Mouse (Mus musculus): ENCODE measurements around the gene Lrrc1. TPM values are rescaled to one million over a fixed set of nuclear protein-coding genes. Genes with fewer than 3 reads are reported as not detected.
A peak's percentile ranks its signal among the peaks of the same experiment; 100 is the strongest.

Lrrc1 gene
- total and polyA plus RNA-seq, 2 experiments from 2014 or later: 4.6 to 38.6 TPM

DNA sequence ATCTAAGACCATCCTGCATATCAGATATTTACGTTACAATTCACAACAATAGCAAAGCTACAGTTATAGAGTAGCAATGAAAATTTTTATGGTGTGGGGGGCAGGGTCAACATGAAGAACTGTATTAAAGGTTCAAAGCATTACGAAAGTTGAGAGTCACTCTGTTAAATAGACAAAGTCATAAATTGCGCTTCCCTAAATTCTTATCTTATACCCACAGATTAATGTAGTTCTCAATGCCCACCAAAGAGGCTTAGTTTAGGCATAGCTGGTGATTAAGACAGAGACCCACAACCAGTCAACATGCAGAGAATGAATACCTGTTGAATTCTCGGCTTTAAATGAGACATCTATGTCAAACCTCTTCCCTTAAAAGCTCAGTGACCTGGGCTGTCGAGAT lies 144.9 kb downstream of the Lrrc1 start:
- no peak overlapping the region for H3K4me2 ChIP-seq (ENCODE audit: low read depth, low read length, poor library complexity, severe bottlenecking)
- no peaks in the 10 kb centered on the region for H3K9me3 ChIP-seq (ENCODE audit: low read length)
- TF ChIP-seq CTCF (IDR thresholded peaks at IDR 0.05): no peak
- no peaks in the 10 kb centered on the region for H3K36me3 ChIP-seq (ENCODE audit: insufficient read depth, low read length)
- WGBS: 86% methylated on average over 5 of the region's 5 CpGs
- H3K4me3 ChIP-seq (ENCODE audit: low read depth, low read length): no peak overlapping the region
- H3K27me3 ChIP-seq (ENCODE audit: insufficient read depth, low read length): no peaks in the 10 kb centered on the region
- no peak for DNase-seq (ENCODE audit: low spot score)
- no peak for ATAC-seq (ENCODE audit: low FRiP score)
- H3K27ac ChIP-seq (ENCODE audit: low read depth, low read length): no peak overlapping the region
- H3K4me1 ChIP-seq (ENCODE audit: insufficient read depth, low read length): peaks cover 5% of the 10 kb centered on the region; the same call in 1 of the 2 replicates
- no peak overlapping the region for H3K9ac ChIP-seq (replicated peaks; ENCODE audit: low read length, poor library complexity, severe bottlenecking)

DNA sequence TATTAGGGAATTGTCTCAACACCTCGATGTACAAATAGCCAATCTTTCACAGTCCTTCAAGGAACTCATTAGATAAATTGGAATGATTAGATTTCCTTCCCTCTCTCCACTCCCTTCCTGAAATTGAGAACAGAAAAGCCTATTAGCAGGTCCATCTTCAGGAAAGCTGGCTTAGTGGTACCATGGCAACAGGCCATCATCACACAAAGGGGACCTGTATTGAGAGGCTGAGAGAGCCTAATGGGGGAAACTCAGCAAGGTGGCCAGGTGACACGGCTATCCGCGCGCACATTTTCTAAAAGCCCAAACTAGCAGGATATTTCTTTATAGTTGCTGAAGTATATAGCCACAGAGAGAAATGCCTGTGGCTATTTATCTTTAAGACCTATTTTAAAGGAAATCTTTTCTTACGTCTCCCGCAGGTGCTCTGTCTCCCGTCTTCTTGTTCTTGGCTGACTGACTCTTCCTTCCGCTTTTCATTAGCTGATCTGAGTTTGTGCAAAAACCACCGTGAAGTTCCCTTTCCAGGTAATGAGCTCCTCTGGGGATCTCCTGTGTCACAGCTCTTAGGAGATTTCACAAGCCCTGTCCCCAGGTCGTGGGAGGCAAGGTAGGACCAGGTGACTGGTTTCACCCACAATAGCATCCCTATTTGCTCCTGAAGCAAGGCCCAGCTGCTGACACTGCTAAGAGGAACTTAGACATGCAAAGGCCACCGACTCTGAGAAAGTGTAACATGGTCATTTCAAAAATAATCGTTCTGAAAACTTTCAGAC lies 145.6 kb downstream of the Lrrc1 start:
- Histone ChIP-seq H3K9me3 (ENCODE audit: low read length) (no peaks in the 10 kb centered on the region), H3K4me2 (ENCODE audit: low read depth, low read length, poor library complexity, severe bottlenecking) (no peak overlapping the region), H3K4me1 (ENCODE audit: insufficient read depth, low read length) (peaks cover 5% of the 10 kb centered on the region; the same call in 1 of the 2 replicates), H3K36me3 (ENCODE audit: insufficient read depth, low read length) (no peaks in the 10 kb centered on the region), H3K4me3 (ENCODE audit: low read depth, low read length) (no peak overlapping the region), H3K27ac (ENCODE audit: low read depth, low read length) (no peak overlapping the region), H3K27me3 (ENCODE audit: insufficient read depth, low read length) (no peaks in the 10 kb centered on the region), H3K9ac (replicated peaks; ENCODE audit: low read length, poor library complexity, severe bottlenecking) (no peak overlapping the region)
- ATAC-seq (ENCODE audit: low FRiP score) (peak; percentile 62; the same call in 1 of the 2 replicates), DNase-seq (ENCODE audit: low spot score) (peak; percentile 41)
- 36% methylated on average over 13 of the region's 13 CpGs for WGBS
- no peak for TF ChIP-seq CTCF (IDR thresholded peaks at IDR 0.05)

DNA sequence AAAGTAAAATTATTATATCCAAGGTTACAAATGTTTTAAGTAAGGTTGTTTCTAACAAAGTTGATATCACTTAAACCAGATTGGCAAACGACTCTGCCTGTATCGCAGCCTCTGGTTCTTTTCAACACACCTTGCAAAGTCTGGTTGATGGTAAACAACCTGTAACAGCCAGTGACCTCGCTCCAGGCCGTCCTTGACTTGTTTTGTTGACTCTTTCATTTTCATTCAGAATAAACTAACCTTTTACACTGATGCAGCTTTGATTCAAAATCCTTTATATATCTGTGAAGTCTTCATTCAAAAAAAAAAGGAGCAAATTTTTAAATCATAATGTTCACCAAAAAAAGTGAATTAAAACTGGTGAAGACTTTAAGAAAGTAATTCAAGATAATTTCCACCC lies 147.6 kb downstream of the Lrrc1 start:
- 67% methylated on average over 4 of the region's 4 CpGs for WGBS
- no peak for TF ChIP-seq CTCF (IDR thresholded peaks at IDR 0.05)
- Histone ChIP-seq H3K9ac (replicated peaks; ENCODE audit: low read length, poor library complexity, severe bottlenecking) (no peak overlapping the region), H3K27ac (ENCODE audit: low read depth, low read length) (no peak overlapping the region), H3K4me2 (ENCODE audit: low read depth, low read length, poor library complexity, severe bottlenecking) (no peak overlapping the region), H3K4me1 (ENCODE audit: insufficient read depth, low read length) (peaks cover 5% of the 10 kb centered on the region; the same call in 1 of the 2 replicates), H3K36me3 (ENCODE audit: insufficient read depth, low read length) (no peaks in the 10 kb centered on the region), H3K9me3 (ENCODE audit: low read length) (no peaks in the 10 kb centered on the region), H3K27me3 (ENCODE audit: insufficient read depth, low read length) (no peaks in the 10 kb centered on the region), H3K4me3 (ENCODE audit: low read depth, low read length) (no peak overlapping the region)
- DNase-seq (ENCODE audit: low spot score) (no peak), ATAC-seq (ENCODE audit: low FRiP score) (no peak)

DNA sequence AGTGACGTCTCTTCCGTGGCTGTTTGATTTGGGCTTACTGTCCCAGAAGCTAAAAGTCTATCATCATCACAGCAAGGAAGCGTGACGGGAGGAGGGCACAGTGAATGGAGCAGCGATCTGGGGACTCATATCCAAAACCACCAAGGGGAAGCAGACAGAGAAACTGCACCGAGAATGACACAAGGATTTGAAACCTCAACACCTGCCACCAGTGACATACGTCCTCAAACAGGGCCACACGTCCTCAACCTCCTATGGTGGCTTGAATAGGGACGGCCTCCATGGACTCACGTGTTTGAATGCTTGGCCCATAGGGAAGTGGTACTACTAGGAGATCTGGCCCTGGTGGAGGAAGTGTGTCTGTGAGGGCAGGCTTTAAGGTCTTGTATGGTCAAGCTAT lies 153.4 kb downstream of the Lrrc1 start:
- H3K4me3 ChIP-seq (ENCODE audit: low read depth, low read length): no peak overlapping the region
- H3K9ac ChIP-seq (replicated peaks; ENCODE audit: low read length, poor library complexity, severe bottlenecking): no peak overlapping the region
- H3K36me3 ChIP-seq (ENCODE audit: insufficient read depth, low read length): no peaks in the 10 kb centered on the region
- 0 out of 2 replicates have a peak, but pooled peaks cover under 1% of the 10 kb centered on the region for H3K4me1 ChIP-seq (ENCODE audit: insufficient read depth, low read length)
- no peak for DNase-seq (ENCODE audit: low spot score)
- ATAC-seq (ENCODE audit: low FRiP score): no peak
- H3K4me2 ChIP-seq (ENCODE audit: low read depth, low read length, poor library complexity, severe bottlenecking): no peak overlapping the region
- 91% methylated on average over 10 of the region's 10 CpGs for WGBS
- no peak for TF ChIP-seq CTCF (IDR thresholded peaks at IDR 0.05)
- no peak overlapping the region for H3K27ac ChIP-seq (ENCODE audit: low read depth, low read length)
- no peaks in the 10 kb centered on the region for H3K27me3 ChIP-seq (ENCODE audit: insufficient read depth, low read length)
- no peaks in the 10 kb centered on the region for H3K9me3 ChIP-seq (ENCODE audit: low read length)

DNA sequence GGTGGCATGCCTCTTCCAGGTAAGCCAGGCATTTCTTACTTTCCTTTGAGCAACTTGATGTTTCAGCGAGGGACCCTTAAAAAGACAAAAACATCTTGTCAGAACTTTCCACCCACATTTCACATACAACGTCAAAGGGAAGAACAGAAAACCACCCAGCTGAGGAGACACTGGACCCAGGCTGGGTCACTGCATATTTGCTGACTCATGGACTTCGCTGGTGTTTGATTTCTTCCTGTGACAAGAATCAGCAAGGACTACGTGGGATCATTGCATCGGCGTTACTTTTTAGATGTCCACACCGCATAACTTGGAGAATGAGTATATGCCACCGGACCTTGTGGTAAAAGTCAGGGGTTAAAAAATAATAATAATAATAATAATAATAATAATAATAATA lies 155.7 kb downstream of the Lrrc1 start:
- no peak for TF ChIP-seq CTCF (IDR thresholded peaks at IDR 0.05)

DNA sequence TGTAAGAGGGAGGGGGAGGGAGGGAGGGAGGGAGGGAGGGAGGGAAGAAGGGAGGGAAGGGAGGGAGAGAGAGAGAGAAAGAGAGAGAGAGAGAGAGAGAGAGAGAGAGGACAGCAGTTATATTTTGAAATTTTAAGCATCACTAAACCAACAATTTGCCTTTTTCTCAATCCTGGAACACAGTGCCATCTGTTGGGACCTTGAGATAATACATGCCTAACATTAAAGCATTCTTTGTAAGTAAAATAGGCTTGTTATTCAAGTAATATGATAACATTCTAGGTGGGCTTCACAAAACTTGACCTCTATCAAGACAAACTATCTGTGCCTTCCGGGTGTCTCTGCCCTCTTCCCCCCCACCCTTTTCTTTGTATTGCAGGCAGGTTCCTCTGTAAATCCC lies 157.9 kb downstream of the Lrrc1 start:
- no peaks in the 10 kb centered on the region for H3K36me3 ChIP-seq (ENCODE audit: insufficient read depth, low read length)
- 47% methylated on average over 1 of the region's 1 CpGs for WGBS
- H3K27me3 ChIP-seq (ENCODE audit: insufficient read depth, low read length): no peaks in the 10 kb centered on the region
- TF ChIP-seq CTCF (IDR thresholded peaks at IDR 0.05): peak; percentile 81
- H3K4me3 ChIP-seq (ENCODE audit: low read depth, low read length): no peak overlapping the region
- no peak overlapping the region for H3K9ac ChIP-seq (replicated peaks; ENCODE audit: low read length, poor library complexity, severe bottlenecking)
- H3K4me2 ChIP-seq (ENCODE audit: low read depth, low read length, poor library complexity, severe bottlenecking): no peak overlapping the region
- no peak for ATAC-seq (ENCODE audit: low FRiP score)
- no peak overlapping the region for H3K27ac ChIP-seq (ENCODE audit: low read depth, low read length)
- H3K4me1 ChIP-seq (ENCODE audit: insufficient read depth, low read length): no peaks in the 10 kb centered on the region
- peak; percentile 66 for DNase-seq (ENCODE audit: low spot score)
- H3K9me3 ChIP-seq (ENCODE audit: low read length): no peaks in the 10 kb centered on the region

More for the DNA sequence above, 155.7 kb downstream of the Lrrc1 start:
- Histone ChIP-seq H3K4me1 (ENCODE audit: insufficient read depth, low read length) (no peaks in the 10 kb centered on the region), H3K36me3 (ENCODE audit: insufficient read depth, low read length) (no peaks in the 10 kb centered on the region), H3K4me3 (ENCODE audit: low read depth, low read length) (no peak overlapping the region), H3K27ac (ENCODE audit: low read depth, low read length) (no peak overlapping the region), H3K9me3 (ENCODE audit: low read length) (no peaks in the 10 kb centered on the region), H3K9ac (replicated peaks; ENCODE audit: low read length, poor library complexity, severe bottlenecking) (no peak overlapping the region), H3K27me3 (ENCODE audit: insufficient read depth, low read length) (no peaks in the 10 kb centered on the region), H3K4me2 (ENCODE audit: low read depth, low read length, poor library complexity, severe bottlenecking) (no peak overlapping the region)
- DNase-seq (ENCODE audit: low spot score) (no peak), ATAC-seq (ENCODE audit: low FRiP score) (no peak)
- WGBS: 91% methylated on average over 8 of the region's 8 CpGs

All from midbrain, postnatal 0 days (tissue).